8 mouse cellular contexts compared by ENCODE assay signal in the genomic region with DNA sequence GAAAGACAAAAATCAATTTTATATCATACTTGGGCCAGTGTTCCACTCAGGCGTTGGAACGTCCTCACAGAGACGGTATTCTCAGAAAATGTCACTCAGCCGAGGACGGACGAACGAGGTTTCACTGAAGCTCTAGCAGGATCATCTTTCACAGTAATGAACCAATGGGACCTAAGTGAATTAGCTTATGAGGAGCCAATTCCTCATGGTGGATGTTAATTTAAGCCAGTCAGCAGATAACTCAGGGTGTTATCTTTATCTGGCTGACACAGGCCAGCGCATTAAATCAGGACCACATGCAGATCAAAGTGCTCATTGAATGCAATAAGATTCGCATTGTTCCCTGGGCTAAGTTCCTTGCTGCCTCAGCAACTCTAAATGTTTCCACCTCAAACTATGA. TPM values are rescaled to one million over a fixed set of nuclear protein-coding genes. Genes with fewer than 3 reads are reported as not detected.
DNase-seq lines count a peak whose midpoint lies in the region; ATAC-seq lines count a peak whose summit lies in the region.

No protein-coding gene starts in this region.

- no peaks in the 10 kb centered on the region for H3K36me3 ChIP-seq in liver, embryonic 11.5 days (ENCODE audit: control insufficient read depth, insufficient read depth, low read length)
- H3K36me3 ChIP-seq in hindbrain, embryonic 16.5 days (ENCODE audit: control insufficient read depth, insufficient read depth, low read length) = peaks cover 3% of the 10 kb centered on the region

- H3K9ac ChIP-seq in liver, embryonic 11.5 days (ENCODE audit: low read depth, low read length) = no peak overlapping the region
- H3K9ac ChIP-seq in hindbrain, embryonic 16.5 days (ENCODE audit: low read depth, low read length) = no peak overlapping the region

- 55% methylated on average over 9 of the region's 9 CpGs for WGBS in liver, embryonic 11.5 days
- 17% methylated on average over 9 of the region's 9 CpGs for WGBS in hindbrain, embryonic 16.5 days

- no peaks in the 10 kb centered on the region for H3K27me3 ChIP-seq in liver, embryonic 11.5 days (replicated peaks; ENCODE audit: control insufficient read depth, insufficient read depth, low read length)
- no peaks in the 10 kb centered on the region for H3K27me3 ChIP-seq in hindbrain, embryonic 16.5 days (replicated peaks; ENCODE audit: control insufficient read depth, insufficient read depth, low read length)

- peak overlapping the region; percentile 19; the same call in 1 of the 2 replicates for H3K27ac ChIP-seq in liver, embryonic 11.5 days (ENCODE audit: low read depth, low read length)
- H3K27ac ChIP-seq in hindbrain, embryonic 16.5 days (ENCODE audit: low read depth, low read length) = peak overlapping the region; percentile 18

- no peak overlapping the region for H3K4me3 ChIP-seq in liver, embryonic 11.5 days (ENCODE audit: low read depth, low read length)
- H3K4me3 ChIP-seq in hindbrain, embryonic 16.5 days (ENCODE audit: low read length) = no peak overlapping the region

- 0 out of 2 replicates have a peak, but pooled peaks cover 2% of the 10 kb centered on the region for H3K4me1 ChIP-seq in liver, embryonic 11.5 days (replicated peaks; ENCODE audit: control insufficient read depth, insufficient read depth, low read length)
- peaks cover 15% of the 10 kb centered on the region for H3K4me1 ChIP-seq in hindbrain, embryonic 16.5 days (ENCODE audit: control insufficient read depth, insufficient read depth, low read depth, low read length)

- no peak for ATAC-seq in liver, embryonic 11.5 days (replicated peaks; ENCODE audit: low FRiP score)
- ATAC-seq in hindbrain, embryonic 16.5 days = peak; percentile 58
- no peak for ATAC-seq in activated CD4-positive, CD25-positive, alpha-beta regulatory T cell, adult 4 months

- H3K9me3 ChIP-seq in liver, embryonic 11.5 days (ENCODE audit: control insufficient read depth, low read length) = no peaks in the 10 kb centered on the region
- H3K9me3 ChIP-seq in hindbrain, embryonic 16.5 days (ENCODE audit: control insufficient read depth, low read length) = no peaks in the 10 kb centered on the region

- peak; percentile 67 for DNase-seq in embryo, embryonic 10 days (ENCODE audit: low spot score)
- no peak for DNase-seq in embryo, embryonic 9.5 days (ENCODE audit: extremely low spot score)
- no peak for DNase-seq in liver, embryonic 11.5 days (ENCODE audit: low spot score)
- no peak for DNase-seq in liver
- peak; percentile 35 for DNase-seq in retina, embryonic 14.5 days (ENCODE audit: low spot score)
- no peak for DNase-seq in testis, postnatal 14 days (ENCODE audit: low spot score)

- no peak overlapping the region for H3K4me2 ChIP-seq in liver, embryonic 11.5 days
- no peak overlapping the region for H3K4me2 ChIP-seq in hindbrain, embryonic 16.5 days (ENCODE audit: low read length)

RNA-seq across cellular contexts. Expression of gene Cdca7l, which starts 53.0 kb away (rescaled TPM):
- 48.3 and 54.9 TPM in 2 replicates for polyA plus RNA-seq in liver, embryonic 11.5 days (2014; fragmentation: Nextera tagmentation; extraction: Ambion mirVana)
- polyA plus RNA-seq in hindbrain, embryonic 16.5 days (2015; fragmentation: Nextera tagmentation; extraction: Ambion mirVana) = 5.3 and 7.3 TPM in 2 replicates
- polyA plus RNA-seq in activated CD4-positive, CD25-positive, alpha-beta regulatory T cell, adult 4 months (2017; shearing (Covaris generic)) = 10 to 100 TPM; 27.0 to 34.7 TPM

Comparison
In these comparisons a context has a peak if more than half of its experiments do, and no peak if none do; other contexts are left out.
1. DNase-seq: peak in embryo, embryonic 10 days (single experiment) and retina, embryonic 14.5 days (single experiment); none in embryo, embryonic 9.5 days (single experiment), liver, embryonic 11.5 days (single experiment), liver (single experiment) and testis, postnatal 14 days (single experiment).